Mouse (Mus musculus) liver, embryonic 13.5 days (tissue): ENCODE results near the gene Mta2. TPM values are rescaled to one million over a fixed set of nuclear protein-coding genes. Genes with fewer than 3 reads are reported as not detected.
A peak's percentile ranks its signal among the peaks of the same experiment; 100 is the strongest.

Experiments
- ATAC-seq: fragments of 200-750 bp; cut with Nextera tagmentation; 2 replicates; pipeline ENCODE4 v1.8.0; 2017; ENCODE audit warnings: low read depth, mild to moderate bottlenecking, moderate number of reproducible peaks, moderate library complexity
- DNase-seq: peaks from one replicate; pipeline ENCODE4 v3.0.0; 2022
- H3K27ac ChIP-seq: fragments of 300-500 bp; sonication (generic); 2 replicates; pipeline ENCODE4 v1.5.1; 2015; ENCODE audit warnings: moderate library complexity, mild to moderate bottlenecking, inconsistent platforms
- H3K27me3 ChIP-seq: fragments of 300-500 bp; sonication (generic); 2 replicates; pipeline ENCODE4 v1.6.1; 2015; ENCODE audit warnings: mild to moderate bottlenecking, inconsistent platforms
- H3K36me3 ChIP-seq: fragments of 300-500 bp; sonication (generic); 2 replicates; pipeline ENCODE4 v1.6.1; 2015; ENCODE audit warnings: mild to moderate bottlenecking, inconsistent platforms
- H3K4me1 ChIP-seq: fragments of 300-500 bp; sonication (generic); replicated peaks from 2 replicates; pipeline ENCODE4 v1.6.1; 2015; ENCODE audit warnings: inconsistent platforms
- H3K4me2 ChIP-seq: fragments of 300-500 bp; sonication (generic); 2 replicates; pipeline ENCODE4 v1.6.1; 2015; ENCODE audit warnings: inconsistent platforms, mild to moderate bottlenecking, moderate library complexity
- H3K4me3 ChIP-seq: fragments of 300-500 bp; sonication (generic); replicated peaks from 2 replicates; pipeline ENCODE4 v1.5.1; 2015; ENCODE audit warnings: mild to moderate bottlenecking, inconsistent platforms
- H3K9ac ChIP-seq: fragments of 300-500 bp; sonication (generic); 2 replicates; pipeline ENCODE4 v1.6.1; 2015; ENCODE audit warnings: mild to moderate bottlenecking, inconsistent platforms
- H3K9me3 ChIP-seq: fragments of 300-500 bp; sonication (generic); replicated peaks from 2 replicates; pipeline ENCODE4 v1.6.1; 2016; ENCODE audit warnings: inconsistent platforms
- WGBS: fragments of 180-500 bp; shearing (Covaris S2); methylation state at CpG from one replicate; pipeline ENCODE4 v1.1.7; 2015; ENCODE audit not compliant: insufficient replicate concordance; 5-methylcytosine and 5-hydroxymethylcytosine counted together
- polyA plus RNA-seq: library from polyadenylated mRNA; unstranded; fragments of >200 nt; fragmentation: Nextera tagmentation; extraction: Ambion mirVana; gene quantifications from 2 replicates; pipeline ENCODE4 v1.2.1, GENCODE M21; 2015

Mta2 gene
- polyA plus RNA-seq, 1 experiment from 2014 or later = 99.5 TPM

DNA sequence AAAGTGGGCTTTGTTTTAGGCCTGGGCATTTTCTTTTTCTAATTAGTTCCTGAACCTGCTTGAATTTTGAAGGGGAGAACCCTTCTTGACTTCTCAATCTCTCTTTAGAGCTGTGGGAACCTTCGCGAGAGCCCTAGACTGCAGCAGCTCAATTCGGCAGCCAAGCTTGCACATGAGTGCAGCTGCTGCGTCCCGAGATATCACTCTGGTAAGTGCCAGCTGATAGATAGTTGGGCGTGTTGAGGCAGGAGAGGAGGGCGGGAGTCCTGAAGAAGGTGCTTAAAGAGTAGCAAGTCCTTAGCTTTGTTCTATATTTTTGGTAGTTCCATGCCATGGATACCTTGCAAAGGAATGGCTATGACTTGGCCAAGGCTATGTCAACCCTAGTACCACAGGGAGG lies 5.3 kb downstream of the Mta2 start:
- peak; percentile 60 for ATAC-seq
- H3K4me2 ChIP-seq = peak overlapping the region; percentile 78
- no peak overlapping the region; the same call in 1 of the 2 replicates for H3K4me3 ChIP-seq

DNA sequence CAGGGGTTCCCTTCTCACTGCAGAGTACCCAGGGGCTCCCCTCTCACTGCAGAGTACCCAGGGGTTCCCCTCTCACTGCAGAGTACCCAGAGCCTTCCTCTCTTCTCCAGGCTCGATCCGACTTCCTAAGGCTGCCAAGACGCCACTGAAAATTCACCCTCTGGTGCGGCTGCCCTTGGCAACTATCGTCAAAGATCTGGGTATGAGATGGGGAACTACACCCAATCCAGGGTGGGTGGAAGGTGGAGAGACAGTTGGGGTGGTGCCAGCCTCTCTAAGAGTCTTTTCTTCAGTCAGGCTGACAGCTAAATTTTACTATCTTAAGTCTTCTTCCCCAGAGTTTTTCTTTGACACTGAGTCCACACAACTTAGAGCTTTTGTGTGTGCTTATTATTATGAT lies 8.5 kb downstream of the Mta2 start:
- 80% methylated on average over 5 of the region's 5 CpGs for WGBS
- Histone ChIP-seq H3K4me2 (no peak overlapping the region), H3K9ac (no peak overlapping the region), H3K27ac (no peak overlapping the region), H3K4me3 (no peak overlapping the region), H3K27me3 (no peaks in the 10 kb centered on the region), H3K4me1 (peaks cover 57% of the 10 kb centered on the region), H3K36me3 (peaks cover 78% of the 10 kb centered on the region), H3K9me3 (no peaks in the 10 kb centered on the region)
- ATAC-seq = no peak
- DNase-seq = no peak

More for the DNA sequence above, 5.3 kb downstream of the Mta2 start:
- Histone ChIP-seq H3K4me1 (peaks cover 56% of the 10 kb centered on the region), H3K36me3 (peaks cover 82% of the 10 kb centered on the region), H3K9me3 (no peaks in the 10 kb centered on the region), H3K27ac (peak overlapping the region; percentile 78), H3K27me3 (no peaks in the 10 kb centered on the region), H3K9ac (peak overlapping the region; percentile 30; the same call in 1 of the 2 replicates)
- WGBS = 34% methylated on average over 7 of the region's 7 CpGs
- DNase-seq = no peak

DNA sequence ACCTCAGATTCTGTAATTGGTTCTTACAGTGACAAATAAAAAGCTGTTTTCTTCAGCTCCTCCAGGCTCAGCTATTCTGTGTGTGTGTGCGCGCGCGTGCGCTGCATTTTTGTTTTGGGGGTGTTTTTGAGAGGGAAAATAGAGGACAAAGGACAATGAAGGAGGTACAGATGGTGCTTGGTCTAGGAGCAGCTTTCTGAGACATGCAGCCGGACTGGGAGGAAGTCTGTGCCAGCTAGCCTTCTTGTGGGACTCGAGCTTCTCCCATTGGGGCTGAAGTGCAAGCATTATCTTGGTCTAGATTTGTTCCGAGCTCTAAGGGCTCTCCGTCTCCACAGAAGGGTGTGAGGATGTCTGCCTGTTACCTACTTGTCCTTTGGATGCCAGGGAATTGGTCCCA lies 10.6 kb downstream of the Mta2 start:
- no peak for DNase-seq
- H3K4me2 ChIP-seq = peak overlapping the region; percentile 80
- peak overlapping the region; percentile 81; the same call in 1 of the 2 replicates for H3K9ac ChIP-seq
- H3K36me3 ChIP-seq = peaks cover 74% of the 10 kb centered on the region
- no peaks in the 10 kb centered on the region for H3K9me3 ChIP-seq
- WGBS = 87% methylated on average over 9 of the region's 9 CpGs
- H3K4me3 ChIP-seq = peak overlapping the region; percentile 76; the same call in 1 of the 2 replicates
- peak overlapping the region; percentile 75; the same call in 1 of the 2 replicates for H3K27ac ChIP-seq
- peaks cover 42% of the 10 kb centered on the region for H3K4me1 ChIP-seq
- no peaks in the 10 kb centered on the region for H3K27me3 ChIP-seq
- ATAC-seq = no peak

DNA sequence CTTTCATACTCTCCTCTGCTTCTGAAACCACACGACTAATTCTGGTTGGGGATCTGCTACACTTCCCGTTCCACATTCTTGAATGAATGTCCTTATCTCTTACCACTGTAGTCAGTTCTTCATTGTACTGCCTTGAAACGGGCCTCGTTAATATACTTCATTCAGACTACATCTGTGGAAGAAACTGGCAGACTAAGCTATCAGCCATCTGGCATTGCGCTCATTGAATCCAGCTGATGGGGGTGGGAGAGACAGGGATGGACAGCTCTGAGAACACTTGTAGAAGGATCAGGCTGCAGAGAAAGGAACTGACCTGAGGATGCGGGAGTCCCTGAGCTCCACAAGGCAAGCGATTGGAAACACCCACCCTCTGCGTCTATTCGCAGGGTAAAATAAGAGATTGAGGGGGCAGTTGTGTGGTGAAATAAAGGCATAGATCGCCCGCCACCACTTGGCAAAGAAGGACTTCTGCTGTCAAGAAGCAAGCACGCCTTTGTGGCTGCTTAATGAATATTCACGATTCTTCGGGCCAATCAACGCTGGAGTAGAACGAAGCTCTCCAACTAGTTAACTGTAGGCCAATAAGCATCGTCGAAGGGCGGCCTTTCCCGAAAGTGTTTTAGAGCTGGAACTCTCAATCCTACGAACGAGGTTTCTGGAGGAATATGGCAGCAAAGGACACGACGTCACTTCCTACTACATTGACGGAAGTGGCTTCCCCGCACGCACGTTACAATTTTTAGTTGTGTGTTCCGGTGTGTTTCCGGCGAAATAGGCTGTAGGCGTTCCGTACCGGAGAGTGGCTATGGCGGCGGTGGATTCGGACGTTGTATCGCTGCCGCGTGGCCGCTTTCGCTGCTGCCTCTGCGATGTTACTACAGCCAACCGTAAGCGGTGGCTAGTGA lies 11.7 kb downstream of the Mta2 start, which contains the start of gene Tut1:
TSS of gene Tut1 (plus strand) at position 713 of the 905 bp plus-strand sequence.
- Histone ChIP-seq H3K9me3 (no peaks in the 10 kb centered on the region), H3K4me2 (peak within 1 kb of the TSS; percentile 80), H3K27me3 (no peaks in the 10 kb centered on the region), H3K9ac (peak within 1 kb of the TSS; percentile 81), H3K27ac (peak within 1 kb of the TSS; percentile 75), H3K4me3 (peak within 1 kb of the TSS; percentile 76), H3K4me1 (peaks cover 37% of the 10 kb centered on the region), H3K36me3 (peaks cover 72% of the 10 kb centered on the region)
- under 1% methylated on average over 46 of the region's 46 CpGs for WGBS
- peak; percentile 88 for DNase-seq
- ATAC-seq = peak; percentile 94

DNA sequence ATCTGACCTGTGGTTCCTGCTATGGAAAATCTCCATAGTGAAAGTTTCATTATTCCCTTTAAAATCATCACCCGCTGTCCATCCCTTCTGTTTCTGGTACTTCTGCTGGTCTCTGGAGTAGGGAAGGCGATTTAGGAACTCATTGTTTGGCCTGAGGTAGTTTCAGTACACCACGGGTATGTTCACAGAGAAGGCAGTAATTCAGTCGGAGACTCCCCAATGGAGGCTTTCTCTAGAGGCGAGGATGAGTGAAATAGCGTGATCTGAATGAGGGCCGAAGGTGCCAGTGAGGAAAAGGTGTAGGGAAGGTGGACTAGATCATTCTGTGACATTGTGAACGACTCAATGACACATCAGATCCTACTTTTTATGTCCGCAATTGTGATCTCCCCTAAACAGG lies 12.5 kb downstream of the Mta2 start:
- H3K4me1 ChIP-seq = peaks cover 37% of the 10 kb centered on the region
- H3K9ac ChIP-seq = peak overlapping the region; percentile 81
- H3K27me3 ChIP-seq = no peaks in the 10 kb centered on the region
- DNase-seq (no peak), ATAC-seq (no peak)
- H3K4me2 ChIP-seq = peak overlapping the region; percentile 80
- H3K4me3 ChIP-seq = peak overlapping the region; percentile 76
- peaks cover 72% of the 10 kb centered on the region for H3K36me3 ChIP-seq
- H3K9me3 ChIP-seq = no peaks in the 10 kb centered on the region
- 5% methylated on average over 9 of the region's 9 CpGs for WGBS
- H3K27ac ChIP-seq = peak overlapping the region; percentile 75

DNA sequence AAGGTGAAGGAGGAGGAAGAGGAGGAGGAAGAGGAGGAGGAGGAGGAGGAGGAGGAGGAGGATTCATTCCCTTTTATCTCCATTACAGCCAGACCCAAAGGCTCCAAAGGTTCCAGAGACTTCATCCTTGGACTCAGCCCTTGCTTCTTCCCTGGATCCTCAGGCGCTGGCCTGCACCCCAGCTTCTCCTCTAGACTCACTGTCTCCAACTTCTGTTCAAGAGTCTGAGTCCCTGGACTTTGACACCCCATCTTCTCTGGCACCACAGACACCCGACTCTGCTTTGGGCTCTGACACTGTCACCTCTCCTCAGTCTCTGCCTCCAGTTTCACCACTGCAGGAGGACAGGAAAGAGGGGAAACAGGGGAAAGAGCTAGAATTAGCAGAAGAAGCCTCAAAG lies 20.6 kb downstream of the Mta2 start:
- 67% methylated on average over 2 of the region's 2 CpGs for WGBS
- Histone ChIP-seq H3K9me3 (no peaks in the 10 kb centered on the region), H3K4me3 (no peak overlapping the region), H3K4me1 (peaks cover 11% of the 10 kb centered on the region), H3K27me3 (no peaks in the 10 kb centered on the region), H3K27ac (no peak overlapping the region), H3K36me3 (peaks cover 85% of the 10 kb centered on the region), H3K9ac (no peak overlapping the region), H3K4me2 (no peak overlapping the region)
- ATAC-seq (no peak), DNase-seq (no peak)

DNA sequence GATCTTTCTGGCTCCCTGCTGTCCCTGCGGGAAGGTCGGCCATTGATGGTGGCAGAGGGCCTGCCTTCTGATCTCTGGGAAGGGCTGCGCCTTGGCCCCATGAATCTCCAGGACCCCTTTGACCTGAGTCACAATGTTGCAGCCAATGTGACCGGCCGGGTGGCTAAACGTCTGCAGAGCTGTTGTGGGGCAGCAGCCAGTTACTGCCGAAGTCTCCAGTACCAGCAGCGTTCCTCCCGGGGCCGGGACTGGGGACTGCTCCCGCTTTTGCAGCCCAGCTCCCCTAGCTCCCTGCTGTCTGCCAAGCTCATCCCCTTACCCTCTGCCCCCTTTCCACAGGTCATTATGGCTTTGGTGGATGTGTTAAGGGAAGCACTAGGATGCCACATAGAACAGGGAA lies 23.4 kb downstream of the Mta2 start:
- Histone ChIP-seq H3K4me2 (0 out of 2 replicates have a peak overlapping the region, but pooled peaks have one; percentile 71), H3K9me3 (no peaks in the 10 kb centered on the region), H3K9ac (0 out of 2 replicates have a peak overlapping the region, but pooled peaks have one; percentile 22), H3K4me1 (peaks cover 38% of the 10 kb centered on the region), H3K27ac (peak overlapping the region; percentile 4; the same call in 1 of the 2 replicates), H3K4me3 (no peak overlapping the region), H3K36me3 (peaks cover 77% of the 10 kb centered on the region), H3K27me3 (no peaks in the 10 kb centered on the region)
- WGBS = 88% methylated on average over 11 of the region's 11 CpGs
- DNase-seq (no peak), ATAC-seq (no peak)

DNA sequence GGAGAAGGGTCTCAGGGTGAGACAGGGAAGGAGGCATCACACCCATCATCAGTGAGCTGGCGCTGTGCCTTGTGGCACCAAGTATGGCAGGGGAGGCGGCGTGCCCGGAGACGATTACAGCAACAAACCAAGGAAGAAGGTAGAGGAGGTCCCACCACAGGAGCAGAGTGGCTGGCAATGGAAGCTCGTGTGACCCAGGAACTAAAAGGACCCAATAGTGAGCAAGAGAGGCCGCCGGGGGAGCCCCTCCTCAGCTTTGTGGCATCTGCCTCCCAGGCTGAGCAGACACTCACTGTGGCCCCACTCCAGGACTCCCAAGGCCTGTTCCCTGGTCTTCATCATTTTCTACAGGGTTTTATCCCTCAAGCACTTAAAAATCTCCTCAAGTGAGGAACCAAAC lies 24.1 kb downstream of the Mta2 start:
- ATAC-seq (no peak), DNase-seq (no peak)
- H3K27me3 ChIP-seq = no peaks in the 10 kb centered on the region
- peak overlapping the region; percentile 87 for H3K27ac ChIP-seq
- H3K4me3 ChIP-seq = peak overlapping the region; percentile 67
- peak overlapping the region; percentile 75 for H3K9ac ChIP-seq
- H3K4me2 ChIP-seq = peak overlapping the region; percentile 71
- peaks cover 38% of the 10 kb centered on the region for H3K4me1 ChIP-seq
- WGBS = 74% methylated on average over 8 of the region's 8 CpGs
- H3K36me3 ChIP-seq = peaks cover 77% of the 10 kb centered on the region
- no peaks in the 10 kb centered on the region for H3K9me3 ChIP-seq

DNA sequence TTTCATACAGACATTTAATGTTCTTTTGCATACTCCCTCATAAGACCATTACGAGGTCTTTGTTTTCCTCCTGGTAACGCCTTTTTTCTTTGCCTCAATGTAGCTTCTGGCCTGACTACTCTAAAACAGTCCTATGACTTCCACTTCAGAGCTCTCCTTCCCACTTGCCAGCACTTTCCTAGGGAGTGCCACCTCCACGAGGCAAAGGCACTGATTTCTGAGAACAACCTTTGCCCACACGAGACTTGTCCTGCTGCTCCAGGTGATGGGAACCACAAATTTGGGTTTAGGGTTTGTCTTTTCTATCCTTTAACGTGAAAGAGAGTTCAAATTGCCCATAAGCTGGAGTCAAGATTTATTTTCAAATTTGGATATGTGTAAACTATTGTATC lies 24.5 kb downstream of the Mta2 start:
- Histone ChIP-seq H3K27me3 (no peaks in the 10 kb centered on the region), H3K9me3 (no peaks in the 10 kb centered on the region), H3K9ac (peak overlapping the region; percentile 75), H3K4me2 (peak overlapping the region; percentile 71), H3K4me1 (peaks cover 39% of the 10 kb centered on the region), H3K27ac (peak overlapping the region; percentile 87), H3K36me3 (peaks cover 77% of the 10 kb centered on the region), H3K4me3 (peak overlapping the region; percentile 67)
- ATAC-seq (no peak), DNase-seq (no peak)
- 36% methylated on average over 5 of the region's 5 CpGs for WGBS

DNA sequence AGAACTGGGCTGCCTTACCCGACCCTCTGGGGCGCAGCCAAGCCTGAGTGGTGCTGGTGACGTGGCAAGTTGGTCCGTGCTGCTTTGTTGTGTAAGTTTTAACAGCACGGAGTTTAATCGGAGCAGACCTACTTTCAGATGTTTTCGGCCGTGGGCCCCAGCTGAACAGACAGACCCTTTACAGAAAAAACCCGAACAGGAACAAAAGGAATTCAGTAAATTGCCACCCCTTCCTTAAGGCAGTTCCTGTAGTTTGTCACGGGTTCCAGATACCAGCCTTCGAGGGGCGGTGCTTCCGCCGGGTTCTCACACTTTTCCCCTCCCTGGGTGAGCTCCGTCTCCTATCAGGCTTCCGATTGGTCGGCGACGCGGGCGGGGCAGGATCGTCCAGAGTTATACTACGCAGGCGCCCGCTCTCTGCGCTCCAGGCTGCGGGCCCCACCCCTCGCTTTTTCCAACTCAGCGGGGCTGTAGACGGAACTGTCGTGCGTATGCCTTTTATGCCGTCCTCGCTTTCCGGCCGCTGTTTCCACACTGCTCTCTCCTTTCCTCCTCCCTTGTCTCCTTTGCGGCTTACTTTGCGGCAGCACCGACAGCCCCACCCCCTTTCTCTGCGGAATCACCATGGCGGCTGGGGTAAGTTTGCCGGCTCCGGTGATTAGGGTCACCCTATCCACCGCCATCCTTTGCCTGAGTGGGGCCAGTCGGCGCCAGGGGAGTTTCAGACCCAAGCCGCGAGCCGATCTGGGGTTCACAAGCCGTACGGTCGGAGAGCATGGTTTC lies 25.1 kb downstream of the Mta2 start, which contains the start of gene Eef1g:
TSS of gene Eef1g (plus strand) at position 452 of the 783 bp plus-strand sequence.
- peaks cover 42% of the 10 kb centered on the region for H3K4me1 ChIP-seq
- DNase-seq = peak; percentile 99
- H3K36me3 ChIP-seq = peaks cover 77% of the 10 kb centered on the region
- no peaks in the 10 kb centered on the region for H3K9me3 ChIP-seq
- H3K27me3 ChIP-seq = no peaks in the 10 kb centered on the region
- peak; percentile 98 for ATAC-seq
- under 1% methylated on average over 52 of the region's 52 CpGs for WGBS
- H3K4me2 ChIP-seq = peak within 1 kb of the TSS; percentile 94
- peak within 1 kb of the TSS; percentile 85 for H3K4me3 ChIP-seq
- peak within 1 kb of the TSS; percentile 87 for H3K27ac ChIP-seq
- H3K9ac ChIP-seq = peak within 1 kb of the TSS; percentile 91

DNA sequence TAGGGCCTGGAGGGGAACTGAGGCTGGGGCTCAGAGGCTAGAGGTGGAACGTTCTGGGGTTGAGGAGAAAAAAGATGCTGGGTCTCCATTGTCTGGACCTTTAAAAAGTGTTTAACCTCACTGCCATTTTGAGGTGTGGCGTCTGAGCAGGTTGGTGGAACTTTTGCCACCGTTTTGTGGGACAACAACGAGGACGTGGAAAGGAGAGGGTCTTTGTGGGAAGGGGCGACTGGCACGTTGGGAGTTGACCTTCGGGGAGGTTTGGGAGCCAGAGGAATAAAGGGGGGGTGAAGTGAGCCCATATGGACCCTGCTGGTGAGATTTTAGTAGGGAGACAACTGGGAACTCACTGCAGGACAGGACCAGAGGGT lies 25.7 kb downstream of the Mta2 start:
- peak overlapping the region; percentile 86 for H3K27ac ChIP-seq
- no peak for ATAC-seq
- no peaks in the 10 kb centered on the region for H3K27me3 ChIP-seq
- peak overlapping the region; percentile 91 for H3K9ac ChIP-seq
- WGBS = under 1% methylated on average over 8 of the region's 8 CpGs
- H3K4me1 ChIP-seq = peaks cover 46% of the 10 kb centered on the region
- H3K4me2 ChIP-seq = peak overlapping the region; percentile 94
- DNase-seq = no peak
- H3K9me3 ChIP-seq = no peaks in the 10 kb centered on the region
- H3K36me3 ChIP-seq = peaks cover 77% of the 10 kb centered on the region
- H3K4me3 ChIP-seq = peak overlapping the region; percentile 85
